Mouse (Mus musculus): ENCODE measurements around the gene Prkce.

Gene Prkce

GRCm38 (mm10) chr17:86559206-86559891 is 391.8 kb downstream of the Prkce start:
- no peak for DNase-seq (ENCODE audit: low read depth)

- DNase-seq (ENCODE audit: low read depth) = no peak
Observed at GRCm38 (mm10) chr17:86560499-86560898, 392.9 kb downstream of the Prkce start.

- no peak for DNase-seq (ENCODE audit: low read depth)
Observed at GRCm38 (mm10) chr17:86570491-86570890, 402.9 kb downstream of the Prkce start.

GRCm38 (mm10) chr17:86571266-86571665 is 403.7 kb downstream of the Prkce start:
- no peak for DNase-seq (ENCODE audit: low read depth)

GRCm38 (mm10) chr17:86572136-86572535 is 404.6 kb downstream of the Prkce start:
- DNase-seq (ENCODE audit: low read depth) = no peak

- no peak for DNase-seq (ENCODE audit: low read depth)
Observed at GRCm38 (mm10) chr17:86572576-86572975, 405.0 kb downstream of the Prkce start.

GRCm38 (mm10) chr17:86573596-86574248 is 406.1 kb downstream of the Prkce start:
- peak; percentile 7 for DNase-seq (ENCODE audit: low read depth)

GRCm38 (mm10) chr17:86580724-86581123 is 413.1 kb downstream of the Prkce start:
- DNase-seq (ENCODE audit: low read depth) = no peak

GRCm38 (mm10) chr17:86582341-86582740 is 414.8 kb downstream of the Prkce start:
- DNase-seq (ENCODE audit: low read depth) = no peak

GRCm38 (mm10) chr17:86586441-86586840 is 418.9 kb downstream of the Prkce start:
- DNase-seq (ENCODE audit: low read depth) = no peak

- DNase-seq (ENCODE audit: low read depth) = no peak
Observed at GRCm38 (mm10) chr17:86588704-86589449, 421.3 kb downstream of the Prkce start.

GRCm38 (mm10) chr17:86589681-86590080 is 422.1 kb downstream of the Prkce start:
- no peak for DNase-seq (ENCODE audit: low read depth)

GRCm38 (mm10) chr17:86591241-86591640 is 423.7 kb downstream of the Prkce start:
- DNase-seq (ENCODE audit: low read depth) = no peak

GRCm38 (mm10) chr17:86592991-86593586 is 425.5 kb downstream of the Prkce start:
- no peak for DNase-seq (ENCODE audit: low read depth)

- no peak for DNase-seq (ENCODE audit: low read depth)
Observed at GRCm38 (mm10) chr17:86595526-86595925, 427.9 kb downstream of the Prkce start.

GRCm38 (mm10) chr17:86601116-86601515 is 433.5 kb downstream of the Prkce start:
- DNase-seq (ENCODE audit: low read depth) = no peak

GRCm38 (mm10) chr17:86601901-86602300 is 434.3 kb downstream of the Prkce start:
- no peak for DNase-seq (ENCODE audit: low read depth)

- peak; percentile 32 for DNase-seq (ENCODE audit: low read depth)
Observed at GRCm38 (mm10) chr17:86603848-86604444, 436.4 kb downstream of the Prkce start.

- DNase-seq (ENCODE audit: low read depth) = no peak
Observed at GRCm38 (mm10) chr17:86607981-86608380, 440.4 kb downstream of the Prkce start.

- DNase-seq (ENCODE audit: low read depth) = no peak
Observed at GRCm38 (mm10) chr17:86610271-86610969, 442.8 kb downstream of the Prkce start.

- DNase-seq (ENCODE audit: low read depth) = no peak
Observed at GRCm38 (mm10) chr17:86611772-86612171, 444.2 kb downstream of the Prkce start.

Measured in NIH3T3 (cell line).